In genomic region chr12:110600225-110600991, GRCm38 (mm10) we compare ENCODE assay signal across 8 mouse cellular contexts. TPM values are rescaled to one million over a fixed set of nuclear protein-coding genes. Genes with fewer than 3 reads are reported as not detected.
DNase-seq lines count a peak whose midpoint lies in the region; ATAC-seq lines count a peak whose summit lies in the region.

No protein-coding gene starts in this region.

- peak overlapping the region; percentile 98; the same call in 1 of the 2 replicates for H3K4me3 ChIP-seq in neural tube, embryonic 11.5 days (ENCODE audit: low read depth, low read length)
- peak overlapping the region; percentile 99 for H3K4me3 ChIP-seq in limb, embryonic 10.5 days
- peak overlapping the region; percentile 99 for H3K4me3 ChIP-seq in stomach, embryonic 15.5 days (replicated peaks)

- 58% methylated on average over 13 of the region's 13 CpGs for WGBS in neural tube, embryonic 11.5 days
- 57% methylated on average over 13 of the region's 13 CpGs for WGBS in limb, embryonic 10.5 days
- WGBS in stomach, embryonic 15.5 days = 51% methylated on average over 13 of the region's 13 CpGs

- peak; percentile 34 for ATAC-seq in frontal cortex, adult (ENCODE audit: low TSS enrichment)
- ATAC-seq in neural tube, embryonic 11.5 days (ENCODE audit: insufficient read depth, low FRiP score, low TSS enrichment) = 0 out of 2 replicates have a peak, but pooled peaks have one; percentile 1
- ATAC-seq in stomach, embryonic 15.5 days (ENCODE audit: insufficient read depth, low FRiP score, low read depth) = no peak

- H3K4me1 ChIP-seq in neural tube, embryonic 11.5 days (ENCODE audit: control insufficient read depth, insufficient read depth, low read length) = peaks cover 11% of the 10 kb centered on the region
- peaks cover 24% of the 10 kb centered on the region for H3K4me1 ChIP-seq in limb, embryonic 10.5 days
- H3K4me1 ChIP-seq in stomach, embryonic 15.5 days = peaks cover 12% of the 10 kb centered on the region

- peak overlapping the region; percentile 64 for H3K4me2 ChIP-seq in neural tube, embryonic 11.5 days (ENCODE audit: low read depth)
- peak overlapping the region; percentile 62 for H3K4me2 ChIP-seq in stomach, embryonic 15.5 days

- peak overlapping the region; percentile 97 for H3K9ac ChIP-seq in neural tube, embryonic 11.5 days (ENCODE audit: low read length)
- no peak overlapping the region for H3K9ac ChIP-seq in stomach, embryonic 15.5 days

- no peaks in the 10 kb centered on the region for H3K9me3 ChIP-seq in neural tube, embryonic 11.5 days (ENCODE audit: control insufficient read depth, low read length)
- no peaks in the 10 kb centered on the region for H3K9me3 ChIP-seq in limb, embryonic 10.5 days (replicated peaks)
- H3K9me3 ChIP-seq in stomach, embryonic 15.5 days = no peaks in the 10 kb centered on the region

- no peak overlapping the region for H3K27ac ChIP-seq in neural tube, embryonic 11.5 days (ENCODE audit: low read depth, low read length)
- no peak overlapping the region for H3K27ac ChIP-seq in limb, embryonic 10.5 days
- no peak overlapping the region for H3K27ac ChIP-seq in stomach, embryonic 15.5 days

- DNase-seq in frontal cortex, postnatal 14 days (ENCODE audit: low spot score in 2 of 2) = no peak
- no peak for DNase-seq in neural tube, embryonic 11.5 days (ENCODE audit: low spot score)
- no peak for DNase-seq in neural tube, embryonic 10.5 days (ENCODE audit: extremely low spot score, low spot score)
- no peak for DNase-seq in limb, embryonic 10.5 days (ENCODE audit: low spot score)
- no peak for DNase-seq in embryo, embryonic 9.5 days (ENCODE audit: extremely low spot score)
- no peak for DNase-seq in gastrocnemius, postnatal 10 days

- H3K27me3 ChIP-seq in neural tube, embryonic 11.5 days (ENCODE audit: control insufficient read depth, insufficient read depth, low read length) = no peaks in the 10 kb centered on the region
- H3K27me3 ChIP-seq in limb, embryonic 10.5 days (ENCODE audit: low read depth, poor library complexity, severe bottlenecking) = peaks cover 16% of the 10 kb centered on the region
- H3K27me3 ChIP-seq in stomach, embryonic 15.5 days (replicated peaks) = no peaks in the 10 kb centered on the region

- H3K36me3 ChIP-seq in neural tube, embryonic 11.5 days (ENCODE audit: control insufficient read depth, insufficient read depth, low read length) = no peaks in the 10 kb centered on the region
- H3K36me3 ChIP-seq in limb, embryonic 10.5 days = peaks cover 9% of the 10 kb centered on the region; the same call in 1 of the 2 replicates
- peaks cover 2% of the 10 kb centered on the region; the same call in 1 of the 2 replicates for H3K36me3 ChIP-seq in stomach, embryonic 15.5 days

RNA-seq across cellular contexts. Expression of gene Dync1h1, which starts 0.8 kb away (rescaled TPM):
- 88.0 and 101 TPM in 2 replicates for polyA plus RNA-seq in neural tube, embryonic 11.5 days (2014; fragmentation: Nextera tagmentation; extraction: Ambion mirVana)
- polyA plus RNA-seq in limb, embryonic 10.5 days (2016; fragmentation: Nextera tagmentation; extraction: Ambion mirVana) = 63.3 and 67.9 TPM in 2 replicates
- polyA plus RNA-seq in stomach, embryonic 15.5 days (2015; fragmentation: Nextera tagmentation; extraction: Ambion mirVana) = 41.5 and 41.9 TPM in 2 replicates
- total RNA-seq in gastrocnemius, postnatal 10 days (2021) = 10 to 100 TPM; 76.8 to 92.3 TPM
